Mouse (Mus musculus) midbrain, embryonic 16.5 days (tissue): ENCODE measurements at regions not wholly inside any gene's neighbourhood (a gene's known extent, or its start where the extent isn't known, plus 50 kb on each side); places are given as distances from the start of the nearest gene placed in this dataset.

Experiments used
- ATAC-seq: fragments of 200-750 bp; cut with Nextera tagmentation; 2 replicates; pipeline ENCODE4 v1.8.0; 2017; ENCODE audit warnings: moderate TSS enrichment
- H3K27ac ChIP-seq: fragments of 300-500 bp; sonication (generic); 2 replicates; pipeline ENCODE4 v1.5.1; 2014; ENCODE audit warnings: mild to moderate bottlenecking, low read length, mixed read lengths
- H3K27me3 ChIP-seq: fragments of 300-500 bp; sonication (generic); 2 replicates; pipeline ENCODE4 v1.6.1; 2014; ENCODE audit warnings: low read depth, low read length, mixed read lengths; ENCODE audit not compliant: control insufficient read depth, insufficient read depth
- H3K36me3 ChIP-seq: fragments of 300-500 bp; sonication (generic); 2 replicates; pipeline ENCODE4 v1.6.1; 2014; ENCODE audit warnings: mild to moderate bottlenecking, low read length, moderate library complexity, mixed read lengths; ENCODE audit not compliant: control insufficient read depth, insufficient read depth
- H3K4me1 ChIP-seq: fragments of 300-500 bp; sonication (generic); 2 replicates; pipeline ENCODE4 v1.6.1; 2014; ENCODE audit warnings: mild to moderate bottlenecking, low read length, mixed read lengths; ENCODE audit not compliant: control insufficient read depth, insufficient read depth
- H3K4me2 ChIP-seq: fragments of 300-500 bp; sonication (generic); 2 replicates; pipeline ENCODE4 v1.6.1; 2014; ENCODE audit warnings: mild to moderate bottlenecking, low read length, mixed read lengths
- H3K4me3 ChIP-seq: fragments of 300-500 bp; sonication (generic); 2 replicates; pipeline ENCODE4 v1.5.1; 2014; ENCODE audit warnings: low read depth, mild to moderate bottlenecking, low read length, moderate library complexity, mixed read lengths
- H3K9ac ChIP-seq: fragments of 300-500 bp; sonication (generic); 2 replicates; pipeline ENCODE4 v1.6.1; 2014; ENCODE audit warnings: low read depth, low read length, mixed read lengths
- H3K9me3 ChIP-seq: fragments of 300-500 bp; sonication (generic); replicated peaks from 2 replicates; pipeline ENCODE4 v1.6.1; 2014; ENCODE audit warnings: mild to moderate bottlenecking, low read length, mixed read lengths; ENCODE audit not compliant: control insufficient read depth, poor library complexity, severe bottlenecking
- WGBS: fragments of 180-500 bp; shearing (Covaris S2); extraction: QIAGEN DNeasy Blood & Tissue Kit; methylation state at CpG from one replicate; pipeline ENCODE4 v1.1.7; 2014; 5-methylcytosine and 5-hydroxymethylcytosine counted together

DNA sequence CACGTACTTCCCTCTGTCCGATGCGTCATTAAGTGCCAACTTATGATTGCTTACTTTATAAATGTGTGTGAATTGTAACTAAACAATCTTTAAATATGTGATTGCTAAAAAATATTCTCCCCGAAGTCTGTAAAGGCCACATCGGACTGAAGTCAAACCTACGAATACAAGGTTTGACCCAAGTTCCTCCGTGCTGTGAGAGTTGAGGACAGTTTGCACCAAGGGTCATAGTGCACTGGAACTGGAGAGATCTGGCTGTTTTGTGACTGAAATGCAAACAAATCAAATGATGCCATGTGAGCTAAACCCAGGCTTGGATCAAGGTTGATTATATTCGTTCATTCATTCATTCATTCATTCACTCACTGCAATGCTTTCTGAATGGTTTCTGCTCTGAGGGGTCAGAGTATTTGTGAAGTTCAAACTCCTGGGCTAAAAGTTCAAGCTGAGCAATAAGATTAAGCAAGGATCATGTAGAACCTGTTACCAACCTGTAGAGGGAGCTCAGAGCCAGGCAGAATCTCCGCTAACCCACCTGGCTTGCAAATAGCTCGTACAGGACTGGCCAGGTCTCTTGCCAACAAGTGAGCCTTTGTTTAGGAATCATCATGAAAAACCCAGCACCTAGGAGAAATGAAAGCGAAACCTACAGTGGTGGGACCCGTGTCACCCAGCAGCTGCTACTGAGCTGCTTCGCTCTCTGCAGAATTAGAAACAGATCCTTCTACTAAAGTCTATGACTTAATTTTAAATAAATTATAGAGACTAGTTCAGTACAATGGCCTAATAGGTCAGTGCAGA is 67.9 kb upstream of the Serbp1 start:
- ATAC-seq, result peak; percentile 75
- H3K36me3 ChIP-seq, result no peaks in the 10 kb centered on the region
- no peaks in the 10 kb centered on the region for H3K27me3 ChIP-seq
- WGBS, result 55% methylated on average over 13 of the region's 13 CpGs
- H3K27ac ChIP-seq, result no peak overlapping the region
- H3K9me3 ChIP-seq, result no peaks in the 10 kb centered on the region
- H3K4me1 ChIP-seq, result no peaks in the 10 kb centered on the region
- H3K4me3 ChIP-seq, result no peak overlapping the region
- peak overlapping the region; percentile 28; the same call in 1 of the 2 replicates for H3K4me2 ChIP-seq
- H3K9ac ChIP-seq, result no peak overlapping the region

DNA sequence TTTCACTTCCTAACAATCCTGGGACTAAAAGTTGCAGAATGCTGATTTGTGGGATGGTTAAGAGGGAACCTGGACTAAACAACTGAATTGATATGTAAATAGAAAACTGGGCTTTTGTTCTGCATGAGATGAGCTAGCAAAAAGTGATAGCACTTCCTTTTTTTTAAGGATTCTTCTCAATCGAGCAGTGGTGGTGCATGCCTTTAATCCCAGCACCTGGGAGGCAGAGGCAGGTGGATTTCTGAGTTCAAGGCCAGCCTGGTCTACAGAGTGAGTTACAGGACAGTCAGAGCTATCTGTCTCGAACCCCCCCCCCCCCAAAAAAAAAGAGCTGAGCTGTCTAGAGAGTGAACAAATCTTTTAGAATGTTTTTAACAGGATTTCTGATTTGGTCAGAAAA is 69.2 kb upstream of the Serbp1 start:
- peak overlapping the region; percentile 57 for H3K4me2 ChIP-seq
- H3K4me1 ChIP-seq, result no peaks in the 10 kb centered on the region
- ATAC-seq, result peak; percentile 55
- no peaks in the 10 kb centered on the region for H3K27me3 ChIP-seq
- H3K4me3 ChIP-seq, result peak overlapping the region; percentile 50
- 24% methylated on average over 2 of the region's 2 CpGs for WGBS
- no peaks in the 10 kb centered on the region for H3K36me3 ChIP-seq
- H3K27ac ChIP-seq, result peak overlapping the region; percentile 71
- peak overlapping the region; percentile 63 for H3K9ac ChIP-seq
- H3K9me3 ChIP-seq, result no peaks in the 10 kb centered on the region

DNA sequence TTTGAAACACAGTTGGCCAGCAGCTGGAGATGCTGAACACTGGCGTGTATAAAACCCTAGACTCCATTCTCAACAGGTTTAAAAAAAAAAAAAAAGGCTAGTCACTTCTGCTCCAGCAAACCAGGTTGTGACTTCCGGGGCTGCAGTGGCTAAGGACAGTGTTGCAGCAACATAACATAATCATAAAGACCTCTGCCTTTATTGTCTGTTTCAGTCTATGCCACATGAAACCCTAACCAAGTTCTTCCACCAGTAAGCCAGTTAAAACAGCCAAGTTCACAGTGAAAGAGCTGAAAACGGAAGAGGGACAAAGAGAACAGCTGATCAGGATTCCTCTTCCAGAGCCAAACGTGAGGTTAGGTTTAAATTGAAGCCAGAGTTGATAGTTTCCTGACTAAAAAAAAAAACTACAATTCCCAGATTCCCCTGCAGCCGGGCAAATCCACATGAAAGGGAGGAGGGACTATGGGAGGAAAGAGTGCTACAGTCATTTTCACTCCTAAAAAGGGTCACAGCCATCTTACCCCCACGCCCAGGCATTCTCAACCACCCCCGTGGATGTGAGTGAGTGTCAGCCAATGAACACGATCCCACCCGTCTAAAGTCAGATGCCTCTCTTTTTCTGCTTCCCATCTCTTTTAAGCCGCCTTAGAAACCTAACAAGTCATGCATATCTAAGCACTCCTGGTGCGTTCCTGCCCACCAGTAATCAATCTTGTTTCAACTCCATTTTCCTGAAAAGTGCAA is 69.8 kb upstream of the Serbp1 start:
- H3K4me1 ChIP-seq, result no peaks in the 10 kb centered on the region
- peak overlapping the region; percentile 71 for H3K27ac ChIP-seq
- WGBS, result 11% methylated on average over 11 of the region's 11 CpGs
- H3K9me3 ChIP-seq, result no peaks in the 10 kb centered on the region
- no peaks in the 10 kb centered on the region for H3K36me3 ChIP-seq
- H3K4me3 ChIP-seq, result peak overlapping the region; percentile 50
- no peaks in the 10 kb centered on the region for H3K27me3 ChIP-seq
- ATAC-seq, result peak; percentile 91
- H3K9ac ChIP-seq, result peak overlapping the region; percentile 63
- peak overlapping the region; percentile 57 for H3K4me2 ChIP-seq

GRCm38 (mm10) chr6:67165091-67165490 is 72.9 kb upstream of the Serbp1 start:
- no peak for ATAC-seq
- Histone ChIP-seq H3K27ac (no peak overlapping the region), H3K9ac (no peak overlapping the region), H3K36me3 (no peaks in the 10 kb centered on the region), H3K9me3 (no peaks in the 10 kb centered on the region), H3K4me1 (no peaks in the 10 kb centered on the region), H3K4me3 (no peak overlapping the region), H3K4me2 (no peak overlapping the region), H3K27me3 (no peaks in the 10 kb centered on the region)
- WGBS, result 98% methylated on average over 6 of the region's 6 CpGs

- H3K9ac ChIP-seq, result no peak overlapping the region
- H3K4me1 ChIP-seq, result peaks cover 4% of the 10 kb centered on the region; the same call in 1 of the 2 replicates
- no peaks in the 10 kb centered on the region for H3K36me3 ChIP-seq
- no peaks in the 10 kb centered on the region for H3K27me3 ChIP-seq
- H3K9me3 ChIP-seq, result no peaks in the 10 kb centered on the region
- H3K4me2 ChIP-seq, result no peak overlapping the region
- no peak overlapping the region for H3K4me3 ChIP-seq
- no peak for ATAC-seq
- H3K27ac ChIP-seq, result no peak overlapping the region
- 79% methylated on average over 2 of the region's 2 CpGs for WGBS
These were observed 74.0 kb upstream of the Serbp1 start for GRCm38 (mm10) chr6:67163947-67164346.

GRCm38 (mm10) chr6:67162814-67163213 is 75.2 kb upstream of the Serbp1 start:
- Histone ChIP-seq H3K36me3 (no peaks in the 10 kb centered on the region), H3K4me2 (no peak overlapping the region), H3K27ac (no peak overlapping the region), H3K4me1 (peaks cover 5% of the 10 kb centered on the region), H3K4me3 (no peak overlapping the region), H3K9me3 (no peaks in the 10 kb centered on the region), H3K27me3 (no peaks in the 10 kb centered on the region), H3K9ac (0 out of 2 replicates have a peak overlapping the region, but pooled peaks have one; percentile 10)
- no peak for ATAC-seq
- WGBS, result 78% methylated on average over 3 of the region's 3 CpGs

GRCm38 (mm10) chr6:67161610-67162009 is 76.4 kb upstream of the Serbp1 start:
- ATAC-seq, result no peak
- Histone ChIP-seq H3K4me1 (peaks cover 5% of the 10 kb centered on the region), H3K27ac (no peak overlapping the region), H3K27me3 (no peaks in the 10 kb centered on the region), H3K36me3 (no peaks in the 10 kb centered on the region), H3K9me3 (no peaks in the 10 kb centered on the region), H3K4me2 (no peak overlapping the region), H3K9ac (no peak overlapping the region), H3K4me3 (no peak overlapping the region)
- 70% methylated on average over 7 of the region's 7 CpGs for WGBS

- Histone ChIP-seq H3K9me3 (no peaks in the 10 kb centered on the region), H3K27me3 (no peaks in the 10 kb centered on the region), H3K27ac (no peak overlapping the region), H3K9ac (no peak overlapping the region), H3K36me3 (no peaks in the 10 kb centered on the region), H3K4me2 (no peak overlapping the region), H3K4me3 (no peak overlapping the region), H3K4me1 (peaks cover 5% of the 10 kb centered on the region)
- 76% methylated on average over 3 of the region's 3 CpGs for WGBS
- no peak for ATAC-seq
These were observed 77.4 kb upstream of the Serbp1 start for GRCm38 (mm10) chr6:67160564-67160963.
